Mouse (Mus musculus) retina, embryonic 14.5 days (tissue): ENCODE results near the gene Gm5737.

ENCODE experiments used
- DNase-seq: peaks from one replicate; pipeline ENCODE4 v3.0.0-alpha.2; 2015; ENCODE audit warnings: low spot score

Gm5737 gene

DNA sequence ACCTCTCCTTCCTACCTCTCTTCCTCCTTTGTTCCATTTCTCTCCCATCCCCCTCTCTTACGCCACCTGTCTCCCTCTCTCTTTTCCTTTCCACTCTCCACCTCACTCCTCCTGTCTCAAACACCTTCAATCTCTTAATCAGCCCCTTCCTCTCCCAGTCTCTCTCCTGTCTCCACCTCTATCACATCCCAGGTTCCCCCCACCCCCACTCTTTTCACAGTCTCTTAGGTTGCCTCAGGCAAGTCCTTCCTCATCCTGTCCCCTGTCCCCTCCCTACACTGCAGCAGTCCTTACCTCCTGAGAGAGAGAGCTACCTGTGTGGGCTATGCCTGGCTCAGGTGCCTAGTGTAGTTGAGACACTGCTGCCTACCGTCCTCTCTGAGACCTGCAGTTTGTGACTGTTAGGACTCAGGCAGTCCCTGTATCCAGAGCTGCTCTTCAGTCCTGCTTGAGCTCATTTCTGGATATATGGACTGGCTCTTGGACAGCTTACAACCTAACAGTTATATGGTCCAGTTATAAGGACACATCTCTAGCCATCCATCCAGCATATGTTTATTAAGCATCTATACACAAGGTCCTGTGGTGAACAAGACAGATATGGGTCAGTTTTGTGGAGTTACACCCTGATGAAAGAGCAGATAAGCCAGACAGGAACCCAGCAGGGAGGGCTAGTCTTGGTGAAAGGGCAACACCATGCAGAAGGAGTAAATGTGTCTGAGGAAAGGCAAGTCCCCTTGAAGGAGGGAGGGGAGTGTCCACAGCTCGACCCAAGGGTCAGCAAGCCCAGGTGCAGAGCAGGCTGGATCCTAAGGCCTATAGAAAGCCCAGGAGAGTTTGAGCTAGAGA is 63.6 kb downstream of the Gm5737 start:
- no peak for DNase-seq

DNA sequence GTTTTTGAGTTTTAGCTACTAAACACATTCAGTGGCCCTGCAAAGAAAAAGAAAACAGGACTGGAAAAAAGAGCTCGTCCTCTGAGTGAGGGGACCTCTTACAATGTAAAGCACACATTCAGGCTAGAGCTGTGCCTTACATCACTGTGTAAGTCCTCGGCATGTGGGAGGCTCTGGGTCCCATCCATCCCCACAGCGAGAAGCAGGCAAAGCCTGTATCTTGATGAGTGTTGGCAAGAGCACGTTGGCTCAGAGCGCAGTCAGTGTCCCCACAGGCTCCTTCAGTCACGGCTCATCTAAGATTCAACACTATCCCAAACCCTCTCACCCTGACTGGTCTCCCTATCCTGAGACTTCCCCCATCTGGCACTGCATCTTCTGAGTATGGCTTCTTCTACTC is 66.1 kb downstream of the Gm5737 start:
- no peak for DNase-seq

DNA sequence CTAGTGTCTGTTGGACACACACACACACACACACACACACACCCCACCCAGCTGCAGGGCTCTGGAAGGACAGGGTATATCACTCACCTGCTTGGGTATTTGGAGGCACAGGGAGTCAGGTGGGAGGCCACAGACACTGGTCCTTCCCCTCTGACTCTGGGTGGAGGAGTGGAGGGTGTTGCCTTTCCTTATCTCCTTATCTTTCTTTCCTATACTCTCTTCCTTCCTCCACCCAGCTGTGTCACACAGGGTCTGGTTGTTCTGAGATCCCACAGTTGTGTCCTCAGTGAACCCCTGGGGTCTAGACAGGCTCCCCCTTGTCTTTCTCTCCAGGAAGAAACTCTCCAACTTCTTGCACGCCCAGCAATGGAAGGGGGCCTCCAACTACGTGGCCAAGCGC is 67.8 kb downstream of the Gm5737 start:
- no peak for DNase-seq

DNA sequence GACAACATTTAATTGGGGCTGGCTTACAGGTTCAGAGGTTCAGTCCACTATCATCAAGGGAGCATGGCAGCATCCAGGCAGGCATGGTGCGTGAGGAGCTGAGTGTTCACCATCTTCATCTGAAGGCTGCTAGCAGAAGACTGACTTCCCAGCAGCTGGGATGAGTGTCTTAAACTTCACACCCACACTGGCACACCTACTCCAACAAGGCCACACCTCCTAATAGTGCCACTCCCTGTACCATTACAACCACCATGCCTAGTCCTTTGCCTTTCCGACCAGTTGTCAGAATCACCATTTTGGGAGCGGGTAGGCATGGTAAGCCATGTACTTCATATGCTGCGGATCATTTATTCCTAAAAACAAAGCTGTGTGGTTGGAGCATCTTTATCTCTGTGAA is 68.6 kb downstream of the Gm5737 start:
- DNase-seq = no peak
